Mouse (Mus musculus): ENCODE measurements at regions not wholly inside any gene's neighbourhood (a gene's known extent, or its start where the extent isn't known, plus 50 kb on each side); places are given as distances from the start of the nearest gene placed in this dataset.

GRCm38 (mm10) chr12:32273474-32273873 is 65.0 kb upstream of the Pik3cg start:
- DNase-seq, result no peak

DNA sequence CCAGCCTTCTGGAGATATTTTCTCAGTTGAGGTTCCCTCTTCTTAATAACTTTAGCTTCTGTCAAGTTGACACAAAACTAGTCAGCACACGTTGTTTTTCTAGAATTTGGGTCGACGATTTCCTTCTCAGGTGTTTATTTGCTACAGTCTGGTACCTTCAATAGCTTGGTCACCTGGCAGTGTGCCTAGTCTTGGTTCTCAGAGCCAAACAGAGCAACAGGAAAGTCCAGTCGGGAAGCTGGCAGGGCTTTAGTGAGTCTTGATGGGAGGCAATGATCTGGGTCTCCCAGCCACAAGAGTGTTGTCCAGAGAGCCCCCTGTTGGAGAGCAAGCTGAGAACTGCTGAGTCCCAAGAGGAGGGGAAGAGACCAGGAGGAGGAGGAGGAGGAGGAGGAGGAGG is 71.4 kb upstream of the Pik3cg start:
- DNase-seq, result no peak

DNA sequence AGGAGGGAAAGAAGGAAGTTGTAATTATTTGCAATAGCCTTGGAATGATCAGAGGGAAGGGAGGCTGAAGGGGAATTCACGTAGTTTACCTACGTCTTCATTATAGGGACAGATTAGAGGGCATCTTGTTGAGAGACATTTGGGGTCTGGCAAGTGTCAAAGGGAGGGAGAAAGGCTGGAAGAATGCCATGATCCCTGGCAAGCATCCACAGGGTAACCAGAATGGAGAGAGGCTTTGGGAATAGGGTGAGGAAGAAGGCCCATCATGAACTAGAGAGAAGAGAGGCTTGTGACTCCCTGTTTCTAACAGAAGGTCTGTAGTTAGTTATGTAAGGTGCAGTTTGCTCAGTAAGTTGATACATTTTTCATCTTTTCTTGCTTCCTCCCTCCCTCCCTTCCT is 71.8 kb upstream of the Pik3cg start:
- no peak for DNase-seq

- no peak for DNase-seq
These were observed 74.1 kb upstream of the Pik3cg start for GRCm38 (mm10) chr12:32282371-32283163.

- DNase-seq, result no peak
These were observed 76.6 kb upstream of the Pik3cg start for GRCm38 (mm10) chr12:32285039-32285438.

DNA sequence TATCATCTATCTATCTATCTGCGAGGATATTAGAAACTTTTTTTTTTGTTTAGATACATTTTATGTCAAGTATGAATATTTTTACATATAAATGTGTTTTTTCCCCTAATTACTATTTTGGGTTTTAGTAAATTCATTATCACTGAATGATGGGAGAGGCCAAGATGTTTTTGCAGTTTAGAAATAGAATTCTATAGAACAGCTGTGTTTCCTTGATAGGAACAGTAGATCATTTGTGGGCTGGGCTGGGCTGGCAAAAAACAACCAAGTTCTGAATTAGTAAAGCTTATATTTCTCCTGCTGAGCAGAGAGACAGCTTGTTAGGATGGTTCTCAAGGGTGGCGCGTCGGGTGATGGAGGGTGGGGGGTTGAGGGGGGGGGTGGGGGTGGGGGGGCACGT is 78.2 kb upstream of the Pik3cg start:
- no peak for DNase-seq

DNA sequence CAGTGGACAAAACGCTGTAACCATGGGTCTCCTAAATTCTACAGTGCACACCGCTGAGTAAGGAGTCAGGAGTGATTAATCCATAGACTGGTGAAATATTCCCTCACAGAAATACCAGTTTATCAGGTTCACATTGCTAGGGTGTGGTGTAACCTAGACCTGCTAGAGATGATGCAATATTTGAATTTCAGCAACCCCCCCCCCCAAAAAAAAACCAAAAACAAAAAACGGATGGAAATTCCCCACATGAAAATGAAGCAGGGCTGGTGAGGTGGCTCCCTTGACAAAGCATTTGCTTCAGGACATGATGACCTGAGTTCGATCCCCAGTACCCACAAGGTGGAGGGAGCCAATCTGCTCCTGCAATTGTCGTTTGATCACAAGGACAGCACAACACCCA is 82.7 kb upstream of the Pik3cg start:
- no peak for DNase-seq

GRCm38 (mm10) chr12:32291962-32292748 is 83.7 kb upstream of the Pik3cg start:
- peak; percentile 30 for DNase-seq

DNA sequence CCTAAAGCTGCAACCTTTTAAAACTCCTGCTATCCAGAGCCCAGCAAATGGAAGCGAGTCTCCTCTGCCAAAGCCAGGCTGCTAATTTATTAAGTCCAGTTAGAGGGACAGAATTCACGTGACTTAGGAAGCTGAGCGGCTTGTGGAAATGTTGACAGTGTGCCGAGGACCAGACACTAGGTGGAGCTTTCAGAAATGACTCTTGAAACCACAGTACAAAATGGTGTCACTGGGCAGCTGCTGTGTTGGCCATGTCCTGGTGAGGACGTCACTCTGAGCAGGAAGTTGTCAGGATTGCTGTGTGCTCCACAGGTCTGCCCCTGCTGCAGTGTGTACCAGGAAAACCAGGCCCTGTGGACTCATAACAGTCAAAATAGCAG is 84.3 kb upstream of the Pik3cg start:
- DNase-seq, result no peak

DNA sequence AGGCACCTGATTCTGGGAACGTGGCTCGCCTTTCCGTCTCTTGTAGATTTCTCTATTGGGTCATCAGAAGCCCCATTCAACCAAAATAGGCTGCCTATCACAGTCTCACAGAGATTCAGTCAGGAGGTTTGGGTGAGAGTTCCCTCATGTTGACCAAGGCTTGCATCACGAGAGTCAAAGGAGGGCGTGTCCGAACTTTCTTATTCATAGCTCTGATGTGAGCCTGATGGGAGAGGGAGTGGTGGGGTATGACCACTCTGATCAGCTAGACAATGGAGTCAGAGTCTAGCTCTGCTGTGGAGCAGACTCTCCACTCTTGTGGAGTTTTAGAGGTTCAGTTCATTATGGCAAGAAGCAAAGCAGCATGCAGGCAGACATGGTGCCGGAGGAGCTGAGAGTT is 81.1 kb upstream of the Ccdc71l start:
- DNase-seq, result no peak

DNA sequence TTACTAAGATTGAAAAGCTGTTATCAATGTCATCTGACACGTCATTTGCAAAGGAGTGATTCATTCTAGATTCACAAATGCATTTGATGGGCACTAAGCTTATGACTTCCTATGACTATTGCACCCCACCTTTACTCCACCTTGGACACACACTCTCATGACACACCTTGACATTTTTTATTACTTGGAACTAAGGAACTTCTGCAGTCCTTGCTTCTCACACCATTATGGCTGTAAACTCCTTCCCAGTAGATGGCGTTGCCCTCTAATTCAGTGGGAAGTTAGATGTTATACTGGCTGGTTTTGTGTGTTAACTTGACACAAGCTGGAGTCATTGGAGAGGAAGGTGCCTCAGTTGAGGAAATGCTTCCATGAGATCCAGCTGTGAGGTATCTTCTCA is 78.8 kb upstream of the Ccdc71l start:
- DNase-seq, result no peak

- no peak for DNase-seq
These were observed 72.8 kb upstream of the Ccdc71l start for GRCm38 (mm10) chr12:32305736-32306135.

GRCm38 (mm10) chr12:32306326-32306725 is 72.2 kb upstream of the Ccdc71l start:
- no peak for DNase-seq

DNA sequence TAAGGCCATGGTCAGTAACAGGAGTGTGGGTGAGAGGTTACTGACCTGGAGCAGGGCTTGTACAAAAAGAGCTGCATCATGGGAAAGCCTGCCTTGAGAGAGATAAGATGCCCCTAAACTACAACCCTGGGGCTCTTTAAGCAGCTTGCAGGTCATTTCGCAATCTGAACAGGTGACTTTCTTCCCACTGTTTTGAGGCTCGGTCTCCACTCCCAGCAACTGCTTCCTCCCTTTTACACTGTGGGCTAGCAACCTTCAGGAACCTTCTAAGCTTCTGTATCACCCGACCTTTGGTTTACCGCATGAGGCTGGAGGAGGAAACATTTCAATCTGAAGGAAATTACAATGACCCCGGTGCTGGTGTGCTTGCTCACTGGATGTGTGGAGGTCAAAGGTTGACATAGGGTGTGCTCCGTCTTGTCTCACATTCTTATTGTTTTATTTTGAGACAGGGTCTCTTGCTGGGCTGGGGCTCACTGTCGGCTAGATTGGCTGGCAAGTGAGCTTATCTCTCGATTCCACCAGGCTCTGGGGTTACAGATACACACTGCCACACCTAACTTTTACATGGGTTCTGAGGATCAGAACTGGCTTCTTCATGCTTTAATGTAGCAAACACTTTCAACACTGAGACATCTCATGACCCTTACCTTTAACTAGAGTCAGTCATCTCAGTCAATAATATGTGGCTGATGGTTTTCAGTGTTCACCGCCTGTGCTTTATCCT is 71.1 kb upstream of the Ccdc71l start:
- no peak for DNase-seq

DNA sequence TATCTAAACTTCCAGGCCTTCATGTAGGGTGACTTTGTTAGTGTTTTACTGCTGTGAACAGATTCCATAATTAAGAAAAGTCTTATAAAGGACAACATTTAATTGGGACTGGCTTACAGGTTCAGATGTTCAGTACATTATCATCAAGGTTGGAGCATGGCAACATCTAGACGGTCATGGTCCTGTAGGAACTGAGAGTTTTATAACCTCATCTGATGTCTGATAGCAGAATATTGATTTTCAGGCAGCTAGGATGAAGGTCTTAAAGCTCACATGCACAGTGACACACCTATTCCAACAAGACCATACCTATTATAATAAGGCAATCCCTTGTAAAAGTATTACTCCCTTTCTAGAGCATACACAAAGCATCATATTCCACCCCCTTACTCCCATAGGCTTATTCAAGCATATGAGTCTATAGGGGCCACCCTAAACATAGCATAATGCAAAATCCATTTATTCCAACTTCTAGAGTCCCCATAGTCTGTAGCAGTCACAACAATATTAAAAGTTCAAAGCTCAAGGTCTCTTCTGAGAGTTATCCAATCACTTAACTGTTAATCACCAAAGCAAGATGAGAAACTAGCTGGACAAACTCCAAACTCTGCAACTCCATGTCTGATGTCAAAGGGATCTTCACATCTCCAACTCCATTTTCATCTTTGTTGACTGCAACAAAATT is 63.3 kb upstream of the Ccdc71l start:
- no peak for DNase-seq
